Mouse (Mus musculus) E14TG2a.4 (cell line): ENCODE measurements at regions not wholly inside any gene's neighbourhood (a gene's known extent, or its start where the extent isn't known, plus 50 kb on each side); places are given as distances from the start of the nearest gene placed in this dataset.

Source experiments
- CTCF ChIP-seq: conservative IDR thresholded peaks from 2 replicates; pipeline ENCODE4 v1.5.1; 2014; ENCODE audit warnings: low read length
- POU5F1 ChIP-seq: IDR thresholded peaks from 2 replicates; pipeline ENCODE4 v1.6.1; 2014; ENCODE audit warnings: low read length, borderline replicate concordance

DNA sequence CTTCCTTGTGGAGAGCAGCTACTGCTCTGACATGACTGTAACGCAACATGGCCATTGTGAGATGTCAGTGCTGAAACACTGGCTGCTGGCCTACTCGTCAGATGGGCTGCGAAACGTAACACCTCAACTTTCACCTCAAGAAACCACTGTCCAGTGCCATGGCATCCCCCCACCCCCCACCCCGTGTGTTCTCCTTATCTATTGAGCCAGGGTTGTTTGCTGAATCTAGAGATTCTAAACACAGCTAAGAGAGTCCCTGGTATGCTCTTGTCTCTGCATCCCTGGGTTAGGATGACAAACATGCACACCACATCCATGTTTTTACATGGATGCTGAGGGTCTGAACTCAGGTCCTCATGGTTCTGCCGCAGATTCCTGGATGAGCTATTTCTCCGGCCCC, 134.1 kb upstream of the Slc7a14 start:
- TF ChIP-seq CTCF (no peak), POU5F1 (no peak)
